Mouse (Mus musculus) olfactory bulb, adult 2 months (tissue): ENCODE data around the gene Olfr110. TPM values are rescaled to one million over a fixed set of nuclear protein-coding genes. Genes with fewer than 3 reads are reported as not detected.

Experiments used
- H3K27ac ChIP-seq: fragments of 200-500 bp; 2 replicates; pipeline ENCODE4 v1.5.1; 2012; ENCODE audit warnings: low read depth, low read length; ENCODE audit not compliant: insufficient read depth
- H3K4me1 ChIP-seq: fragments of 200-500 bp; 2 replicates; pipeline ENCODE4 v1.6.1; 2012; ENCODE audit warnings: low read length; ENCODE audit not compliant: control insufficient read depth, insufficient read depth
- H3K4me3 ChIP-seq: fragments of 200-500 bp; 2 replicates; pipeline ENCODE4 v1.5.1; 2012; ENCODE audit warnings: mild to moderate bottlenecking, low read depth, low read length, moderate library complexity; ENCODE audit not compliant: insufficient read depth
- CTCF ChIP-seq: fragments of 200-500 bp; IDR thresholded peaks from 2 replicates; pipeline ENCODE4 v1.5.1; 2012; ENCODE audit warnings: low read depth, mild to moderate bottlenecking, low read length, moderate library complexity; ENCODE audit not compliant: insufficient read depth
- POLR2A ChIP-seq: fragments of 200-500 bp; IDR thresholded peaks from 2 replicates; pipeline ENCODE4 v1.6.1; 2012; ENCODE audit warnings: mild to moderate bottlenecking, low read depth, low read length, moderate library complexity; ENCODE audit not compliant: insufficient read depth
- WGBS: fragments of 180-500 bp; shearing (Covaris S2); methylation state at CpG from one replicate; pipeline ENCODE4 v1.1.7; 2018; 5-methylcytosine and 5-hydroxymethylcytosine counted together
- polyA plus RNA-seq: library from polyadenylated mRNA; stranded (reverse); fragments of >200 nt; gene quantifications from 2 replicates; pipeline ENCODE4 v1.2.4, GENCODE M21; 2012; ENCODE audit warnings: low replicate concordance; ENCODE audit not compliant: missing spikeins, insufficient read depth, insufficient read length

The Olfr110 gene
- polyA plus RNA-seq, 1 experiment = not detected

DNA sequence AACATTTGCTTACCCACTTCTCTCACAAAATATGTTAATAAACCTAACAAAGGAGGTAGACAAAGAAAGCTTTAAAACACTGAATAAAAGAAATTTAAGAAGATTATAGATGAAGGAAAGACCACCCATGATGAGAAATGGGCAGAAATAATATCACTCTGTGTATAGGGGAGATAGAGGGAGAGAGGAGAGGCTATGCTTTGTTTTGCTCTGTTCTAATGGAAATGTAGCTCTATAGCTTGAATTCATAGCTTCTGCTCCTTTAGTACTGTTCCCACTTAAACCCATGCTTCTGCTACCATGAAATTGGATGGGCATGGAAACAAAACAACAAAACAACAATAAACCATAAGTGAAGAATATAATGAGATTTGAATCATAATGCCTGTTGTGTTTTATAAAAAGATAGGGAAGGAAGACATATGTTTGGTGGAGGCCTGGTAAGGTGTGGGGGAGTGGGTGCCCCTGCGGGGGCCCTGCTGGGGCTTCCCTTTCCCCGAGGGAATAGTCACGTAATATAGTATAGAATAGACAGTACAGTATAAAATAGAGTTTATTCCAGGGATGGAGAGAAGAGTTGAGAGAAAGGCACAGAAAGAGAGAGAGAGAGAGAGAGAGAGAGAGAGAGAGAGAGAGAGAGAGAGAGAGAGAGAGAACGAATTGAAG, 49.3 kb downstream of the Olfr110 start:
- Histone ChIP-seq H3K27ac (no peak overlapping the region), H3K4me1 (no peaks in the 10 kb centered on the region), H3K4me3 (no peak overlapping the region)
- no peak for TF ChIP-seq POLR2A
- no peak for TF ChIP-seq CTCF
- 78% methylated on average over 4 of the region's 4 CpGs for WGBS

GRCm38 (mm10) chr17:37543800-37544435, 51.6 kb downstream of the Olfr110 start:
- TF ChIP-seq CTCF (no peak), POLR2A (no peak)
- Histone ChIP-seq H3K4me3 (no peak overlapping the region), H3K27ac (no peak overlapping the region), H3K4me1 (no peaks in the 10 kb centered on the region)
- WGBS = 39% methylated on average over 3 of the region's 3 CpGs

Other genes starting within 250 kb of the Olfr110 start
- gene Olfr98, start 228.7 kb upstream of the Olfr110 start, polyA plus RNA-seq = not detected in 2 replicates
- gene H2-M3, start 222.2 kb upstream of the Olfr110 start, polyA plus RNA-seq = not detected in 2 replicates
- not detected in 2 replicates for gene Olfr99, start 209.0 kb upstream of the Olfr110 start, polyA plus RNA-seq
- gene Olfr101, start 188.2 kb upstream of the Olfr110 start, polyA plus RNA-seq = not detected in 2 replicates
- not detected in 2 replicates for gene Olfr102, start 175.4 kb upstream of the Olfr110 start, polyA plus RNA-seq
- not detected in 2 replicates for gene Olfr103, start 152.8 kb upstream of the Olfr110 start, polyA plus RNA-seq
- gene Olfr104-ps, start 132.9 kb upstream of the Olfr110 start, polyA plus RNA-seq = not detected in 2 replicates
- gene Olfr105-ps, start 113.4 kb upstream of the Olfr110 start, polyA plus RNA-seq = not detected in 2 replicates
- gene Olfr106-ps, start 102.1 kb upstream of the Olfr110 start, polyA plus RNA-seq = not detected in 2 replicates
- gene Olfr107, start 93.2 kb upstream of the Olfr110 start, polyA plus RNA-seq = not detected in 2 replicates
- not detected in 2 replicates for gene Olfr108, start 47.0 kb upstream of the Olfr110 start, polyA plus RNA-seq
- not detected in 2 replicates for gene Olfr109, start 33.6 kb upstream of the Olfr110 start, polyA plus RNA-seq
- gene H2-M2, start 8.9 kb upstream of the Olfr110 start, polyA plus RNA-seq = not detected in 2 replicates
- gene Olfr111, start 15.6 kb downstream of the Olfr110 start, polyA plus RNA-seq = not detected in 2 replicates
- gene Olfr112, start 77.0 kb downstream of the Olfr110 start, polyA plus RNA-seq = not detected in 2 replicates
- gene Olfr113, start 85.2 kb downstream of the Olfr110 start, polyA plus RNA-seq = not detected in 2 replicates
- not detected in 2 replicates for gene Olfr114, start 100.3 kb downstream of the Olfr110 start, polyA plus RNA-seq
- not detected in 2 replicates for gene Olfr115, start 134.6 kb downstream of the Olfr110 start, polyA plus RNA-seq
- gene Olfr116, start 134.7 kb downstream of the Olfr110 start, polyA plus RNA-seq = not detected in 2 replicates
- not detected in 2 replicates for gene Olfr117, start 171.3 kb downstream of the Olfr110 start, polyA plus RNA-seq
- gene Olfr118, start 174.5 kb downstream of the Olfr110 start, polyA plus RNA-seq = not detected in 2 replicates
- not detected in 2 replicates for gene Olfr119, start 204.1 kb downstream of the Olfr110 start, polyA plus RNA-seq
- not detected in 2 replicates for gene Olfr120, start 229.3 kb downstream of the Olfr110 start, polyA plus RNA-seq